Mouse (Mus musculus): Measurements from ENCODE around the gene Kdelc2. TPM values are rescaled to one million over a fixed set of nuclear protein-coding genes. Genes with fewer than 3 reads are reported as not detected.

Kdelc2 gene
- total and polyA plus RNA-seq, 3 experiments: not detected

DNA sequence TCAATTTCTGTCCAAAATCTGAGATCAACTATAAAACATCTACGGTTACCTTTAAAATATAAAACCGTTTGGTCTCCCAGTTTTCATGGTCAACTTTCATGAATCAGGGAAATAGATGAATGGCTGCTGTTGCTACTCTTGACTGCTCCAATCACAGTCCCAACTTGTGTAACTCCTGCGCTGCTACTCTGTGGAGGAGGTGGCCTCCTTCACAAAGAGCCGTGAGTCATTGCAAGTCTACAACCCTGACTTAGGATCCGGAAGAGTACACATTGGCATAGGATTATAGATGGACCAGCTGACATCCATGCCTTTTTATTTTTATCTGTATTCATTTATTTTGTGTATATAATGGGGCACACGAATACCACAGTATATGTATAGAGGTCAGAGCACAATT lies 31.9 kb upstream of the Kdelc2 start (continued):
- no peak for TF ChIP-seq MEF2A (IDR thresholded peaks at IDR 0.05; ENCODE audit: borderline replicate concordance, low read depth, low read length)

DNA sequence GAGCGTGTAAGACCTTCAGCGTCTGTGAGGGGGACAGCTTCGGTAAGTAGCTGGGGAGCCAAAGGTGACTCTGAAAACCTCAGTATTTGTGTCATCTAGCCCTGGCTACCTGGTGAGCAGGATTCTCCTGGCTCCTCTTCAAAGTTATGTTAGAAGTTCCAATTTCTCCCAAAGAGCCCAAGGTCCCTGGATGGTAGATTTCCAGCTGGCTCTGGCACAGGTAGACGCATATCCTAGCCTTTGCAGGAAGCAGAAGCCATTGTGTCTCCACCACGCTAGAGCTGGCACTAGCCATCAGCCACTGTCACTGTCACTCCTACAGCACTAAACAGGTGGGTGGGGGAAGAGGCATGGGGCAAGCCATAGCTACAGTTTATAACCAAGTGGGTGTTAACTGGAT lies 30.7 kb upstream of the Kdelc2 start:
- Histone ChIP-seq H3K36me3 (replicated peaks in 1 of 2; ENCODE audit: control insufficient read depth in 1 of 2, insufficient read depth in 1 of 2, low read length in 1 of 2) (no peaks in the 10 kb centered on the region), H3K9me3 (replicated peaks; ENCODE audit: low read length) (no peaks in the 10 kb centered on the region), H3K4me2 (ENCODE audit: insufficient read depth, low read depth, poor library complexity, severe bottlenecking) (no peak overlapping the region), H3K4me3 (replicated peaks in 1 of 3; ENCODE audit: low read depth in 2 of 3, low read length in 2 of 3, poor library complexity in 1 of 3) (no peak overlapping the region), H3K27ac (ENCODE audit: insufficient read depth, low read depth) (no peak overlapping the region), H3K4me1 (ENCODE audit: control insufficient read depth in 1 of 2, insufficient read depth in 2 of 2) (no peaks in the 10 kb centered on the region), H3K27me3 (replicated peaks) (no peaks in the 10 kb centered on the region), H3K79me2 (replicated peaks; ENCODE audit: control insufficient read depth, extremely low read depth, insufficient read depth, poor library complexity, severe bottlenecking) (no peaks in the 10 kb centered on the region), H3K9ac (ENCODE audit: insufficient read depth, low read depth) (no peak overlapping the region)
- DNase-seq (ENCODE audit: extremely low read depth): no peak
- dilution Hi-C loops (cut with MboI; ENCODE audit: extremely low pct_ligation_motif_present, extremely low pct_unique_long_range_greater_than_20kb, low sequenced_read_pairs): no loop called here
- TF ChIP-seq MEF2A (IDR thresholded peaks at IDR 0.05; ENCODE audit: borderline replicate concordance, low read depth, low read length) (no peak), BHLHE40 (IDR thresholded peaks at IDR 0.05; ENCODE audit: low read depth, low read length) (no peak), POLR2A (IDR thresholded peaks at IDR 0.05; ENCODE audit: low read depth, low read length) (no peak), GABPA (IDR thresholded peaks at IDR 0.05; ENCODE audit: insufficient replicate concordance, low read depth, low read length) (no peak), ZKSCAN1 (IDR thresholded peaks at IDR 0.05; ENCODE audit: borderline replicate concordance, low read depth, low read length) (no peak), E2F4 (IDR thresholded peaks at IDR 0.05; ENCODE audit: insufficient replicate concordance, low read depth, low read length) (no peak), RCOR1 (conservative IDR thresholded peaks at IDR 0.05; ENCODE audit: low read depth, low read length) (no peak), MYC (IDR thresholded peaks at IDR 0.05; ENCODE audit: low read depth, low read length) (no peak), JUND (conservative IDR thresholded peaks at IDR 0.05; ENCODE audit: low read depth, low read length) (no peak), USF1 (IDR thresholded peaks at IDR 0.05; ENCODE audit: low read depth, low read length) (no peak), TBP (conservative IDR thresholded peaks at IDR 0.05; ENCODE audit: low read depth, low read length) (no peak), ZC3H11A (IDR thresholded peaks at IDR 0.05; ENCODE audit: low read depth, low read length) (no peak)
- in situ Hi-C loops (cut with MboI; ENCODE audit: low pct_ligation_motif_present, low pct_unique_long_range_greater_than_20kb, low sequenced_read_pairs): no loop called here

DNA sequence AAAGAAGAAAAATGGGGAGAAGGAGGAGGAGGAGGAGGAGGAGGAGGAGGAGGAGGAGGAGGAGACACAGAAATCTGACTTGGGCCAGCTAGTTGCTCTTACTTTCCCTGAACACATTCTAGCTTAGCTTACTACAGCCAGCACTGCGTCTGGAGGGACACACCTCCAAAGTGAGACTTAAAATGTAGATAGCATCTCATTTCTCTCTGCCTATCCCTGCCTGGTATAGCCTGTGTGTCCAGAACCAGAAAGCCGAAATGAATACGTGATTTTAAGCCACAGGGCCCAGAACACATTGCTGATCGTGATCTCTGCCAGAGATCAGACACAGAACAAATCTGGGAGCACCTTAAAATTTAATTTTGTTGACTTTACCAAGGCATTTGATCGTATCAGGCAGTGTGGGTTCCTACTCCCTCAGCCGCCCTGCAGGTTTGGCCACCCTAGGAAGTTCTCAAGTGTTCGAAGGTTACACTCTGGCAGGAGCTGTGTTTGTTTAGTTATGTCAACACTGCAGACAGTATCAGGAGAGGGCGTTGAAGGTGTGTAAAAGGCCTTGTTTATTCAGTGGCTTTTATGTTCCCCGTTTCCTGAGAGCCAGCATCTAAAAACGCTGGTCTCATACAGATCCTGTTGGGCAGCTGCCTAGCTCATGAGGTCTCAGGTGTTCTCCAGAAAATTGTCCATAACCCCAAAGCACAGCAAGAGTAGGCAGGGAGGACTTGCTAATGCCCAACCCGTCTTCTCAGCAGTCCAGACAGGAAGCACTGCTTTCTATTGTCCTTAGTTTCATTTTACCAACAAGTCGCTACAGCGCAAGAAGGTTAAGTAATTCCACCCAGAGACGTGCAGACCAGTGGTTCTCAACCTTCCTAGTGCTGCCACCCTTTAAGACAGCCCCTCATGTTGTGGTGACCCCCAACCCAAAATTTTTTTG lies 27.3 kb upstream of the Kdelc2 start:
- no peak for DNase-seq (ENCODE audit: extremely low read depth)
- TF ChIP-seq HCFC1 (IDR thresholded peaks at IDR 0.05; ENCODE audit: low read depth, low read length) (no peak), JUN (IDR thresholded peaks at IDR 0.05; ENCODE audit: insufficient read depth, low read depth, low read length) (no peak), TCF12 (IDR thresholded peaks at IDR 0.05; ENCODE audit: low read depth, low read length) (no peak), ZNF384 (IDR thresholded peaks at IDR 0.05; ENCODE audit: low read depth, low read length) (no peak), ZC3H11A (IDR thresholded peaks at IDR 0.05; ENCODE audit: low read depth, low read length) (no peak)
- Histone ChIP-seq H3K9me3 (replicated peaks; ENCODE audit: low read length) (no peaks in the 10 kb centered on the region), H3K27ac (ENCODE audit: insufficient read depth, low read depth) (no peak overlapping the region), H3K4me2 (ENCODE audit: insufficient read depth, low read depth, poor library complexity, severe bottlenecking) (no peak overlapping the region; the same call in 1 of the 2 replicates), H3K4me3 (replicated peaks in 1 of 3; ENCODE audit: low read depth in 2 of 3, low read length in 2 of 3, poor library complexity in 1 of 3) (no peak overlapping the region), H3K27me3 (replicated peaks) (no peaks in the 10 kb centered on the region), H3K9ac (ENCODE audit: insufficient read depth, low read depth) (no peak overlapping the region), H3K79me2 (replicated peaks; ENCODE audit: control insufficient read depth, extremely low read depth, insufficient read depth, poor library complexity, severe bottlenecking) (no peaks in the 10 kb centered on the region), H3K36me3 (replicated peaks in 1 of 2; ENCODE audit: control insufficient read depth in 1 of 2, insufficient read depth in 1 of 2, low read length in 1 of 2) (no peaks in the 10 kb centered on the region), H3K4me1 (ENCODE audit: control insufficient read depth in 1 of 2, insufficient read depth in 2 of 2) (no peaks in the 10 kb centered on the region)
- in situ Hi-C loops (cut with MboI; ENCODE audit: low pct_ligation_motif_present, low pct_unique_long_range_greater_than_20kb, low sequenced_read_pairs): no loop called here
- dilution Hi-C loops (cut with MboI; ENCODE audit: extremely low pct_ligation_motif_present, extremely low pct_unique_long_range_greater_than_20kb, low sequenced_read_pairs): no loop called here
